Mouse (Mus musculus) erythroblast, embryonic 14.5 days (primary cell): ENCODE measurements around the gene Rrp9. TPM values are rescaled to one million over a fixed set of nuclear protein-coding genes. Genes with fewer than 3 reads are reported as not detected.

ENCODE experiments used
- H3K27me3 ChIP-seq: 2 replicates; pipeline ENCODE4 v1.6.1; 2012; ENCODE audit warnings: inconsistent platforms; ENCODE audit not compliant: control insufficient read depth
- H3K36me3 ChIP-seq: 2 replicates; pipeline ENCODE4 v1.6.1; 2012; ENCODE audit warnings: mild to moderate bottlenecking, inconsistent platforms; ENCODE audit not compliant: control insufficient read depth
- H3K4me1 ChIP-seq: 2 replicates; pipeline ENCODE4 v1.6.1; 2012; ENCODE audit warnings: inconsistent platforms; ENCODE audit not compliant: control insufficient read depth
- H3K4me3 ChIP-seq: replicated peaks from 2 replicates; pipeline ENCODE3; 2012; ENCODE audit warnings: moderate library complexity, mild to moderate bottlenecking, inconsistent platforms
- H3K9me3 ChIP-seq: 2 replicates; pipeline ENCODE4 v1.6.1; 2012; ENCODE audit warnings: low read length, inconsistent platforms, mixed read lengths; ENCODE audit not compliant: control insufficient read depth
- GATA1 ChIP-seq: IDR thresholded peaks from 2 replicates; pipeline ENCODE4 v1.6.1; 2012; ENCODE audit warnings: low read length, inconsistent platforms, mixed read lengths
- TAL1 ChIP-seq: IDR thresholded peaks from 3 replicates; pipeline ENCODE4 v1.6.1; 2012; ENCODE audit warnings: low read length, inconsistent platforms, mixed read lengths
- polyA plus RNA-seq: library from polyadenylated mRNA; stranded (reverse); fragments of >175 nt; gene quantifications from 2 replicates; pipeline ENCODE4 v1.2.3, GENCODE M21; 2012

Gene Rrp9
- polyA plus RNA-seq, 1 experiment = 9.9 TPM

DNA sequence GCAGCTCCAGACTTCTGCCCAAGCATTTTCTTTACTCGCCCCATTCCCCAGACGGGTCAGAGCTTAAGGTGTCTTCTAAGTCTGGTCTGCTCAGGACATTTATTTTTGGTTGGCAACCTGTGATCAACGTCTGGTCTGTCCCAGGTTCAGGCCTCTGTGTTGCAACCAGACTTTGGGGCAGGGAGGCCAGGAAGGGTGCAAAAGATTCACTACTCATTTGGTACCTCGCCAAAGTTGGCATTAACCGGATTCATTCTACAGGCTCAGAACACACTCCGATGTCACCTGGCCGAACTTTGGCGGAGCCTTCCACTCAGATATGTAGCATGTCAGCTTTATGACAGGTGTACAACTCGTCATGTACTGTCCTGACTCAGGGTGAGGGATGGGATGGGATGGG, 27.8 kb upstream of the Rrp9 start:
- Histone ChIP-seq H3K9me3 (no peaks in the 10 kb centered on the region), H3K4me3 (peak overlapping the region; percentile 63), H3K36me3 (no peaks in the 10 kb centered on the region), H3K4me1 (peaks cover 32% of the 10 kb centered on the region), H3K27me3 (peaks cover 27% of the 10 kb centered on the region)
- no peak for TF ChIP-seq TAL1
- no peak for TF ChIP-seq GATA1

DNA sequence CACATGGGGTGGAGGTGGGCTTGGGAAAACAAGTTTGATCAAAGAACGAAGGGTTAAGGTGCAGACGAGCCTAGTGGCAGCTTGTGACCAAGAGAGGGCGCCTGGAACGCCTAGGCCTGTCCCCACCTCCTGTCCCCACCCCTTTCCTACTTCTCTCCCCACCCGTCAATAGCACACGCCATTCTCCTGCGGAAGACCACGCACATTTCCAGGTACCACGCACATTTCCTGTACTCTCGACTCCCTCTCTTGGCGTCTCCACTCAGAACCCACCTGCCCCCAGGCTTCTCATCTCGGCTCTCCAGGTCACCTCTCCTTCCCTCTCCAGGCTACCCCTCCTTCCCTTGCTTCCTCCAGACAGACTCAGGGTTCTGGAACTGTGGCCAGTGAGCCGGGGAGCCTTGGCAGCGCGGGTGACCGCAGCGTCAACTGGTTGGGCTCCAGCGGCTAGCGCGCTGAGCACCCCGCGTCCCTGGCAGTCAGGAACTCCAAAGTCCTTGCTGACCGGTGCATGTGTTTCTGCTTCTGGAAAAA, 27.2 kb upstream of the Rrp9 start:
- peaks cover 32% of the 10 kb centered on the region for H3K27me3 ChIP-seq
- no peaks in the 10 kb centered on the region for H3K36me3 ChIP-seq
- H3K9me3 ChIP-seq = no peaks in the 10 kb centered on the region
- H3K4me1 ChIP-seq = peaks cover 38% of the 10 kb centered on the region
- TF ChIP-seq GATA1 = no peak
- no peak for TF ChIP-seq TAL1
- H3K4me3 ChIP-seq = peak overlapping the region; percentile 52

DNA sequence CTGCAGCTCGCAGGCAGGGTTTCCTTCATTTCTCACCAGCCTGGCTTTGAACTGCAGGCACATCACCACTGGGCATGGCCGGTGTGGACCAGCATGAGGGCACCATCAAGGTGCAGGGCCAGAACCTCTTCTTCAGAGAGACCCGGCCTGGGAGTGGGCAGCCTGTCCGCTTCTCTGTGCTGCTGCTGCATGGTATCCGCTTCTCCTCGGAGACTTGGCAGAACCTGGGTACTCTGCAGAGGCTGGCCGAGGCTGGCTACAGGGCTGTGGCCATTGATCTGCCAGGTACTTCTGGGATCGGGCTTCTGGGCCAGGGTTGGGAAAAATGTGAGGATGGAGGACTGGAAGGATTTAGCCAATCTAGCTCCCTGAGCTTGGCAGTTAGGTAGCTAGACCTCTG, 25.8 kb upstream of the Rrp9 start:
- TF ChIP-seq GATA1 = no peak
- no peak for TF ChIP-seq TAL1

DNA sequence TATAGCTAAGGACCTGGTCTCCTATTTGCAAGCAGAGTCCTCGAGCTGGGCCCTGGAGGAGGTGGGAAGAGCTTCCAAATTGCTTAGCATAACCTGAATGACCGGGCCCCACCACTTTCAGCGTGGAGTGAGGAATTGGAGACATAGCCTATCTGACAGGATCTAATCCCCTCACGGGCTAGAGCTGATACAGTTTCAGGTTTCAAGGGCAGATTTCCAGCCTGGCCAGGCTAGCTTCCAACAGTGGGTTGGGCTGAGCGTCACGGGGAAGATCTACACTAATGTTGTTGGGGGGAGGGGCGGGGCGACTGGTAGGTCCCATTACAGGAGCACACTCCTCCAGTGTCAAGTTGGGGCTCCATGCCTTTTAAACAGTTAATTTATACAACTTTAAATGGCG, 25.1 kb upstream of the Rrp9 start:
- Histone ChIP-seq H3K4me1 (peaks cover 47% of the 10 kb centered on the region), H3K4me3 (no peak overlapping the region), H3K36me3 (no peaks in the 10 kb centered on the region), H3K9me3 (no peaks in the 10 kb centered on the region), H3K27me3 (peaks cover 51% of the 10 kb centered on the region)
- no peak for TF ChIP-seq GATA1
- no peak for TF ChIP-seq TAL1

More for the DNA sequence above, 25.8 kb upstream of the Rrp9 start:
- no peak overlapping the region for H3K4me3 ChIP-seq
- no peaks in the 10 kb centered on the region for H3K36me3 ChIP-seq
- peaks cover 45% of the 10 kb centered on the region for H3K27me3 ChIP-seq
- peaks cover 49% of the 10 kb centered on the region for H3K4me1 ChIP-seq
- no peaks in the 10 kb centered on the region for H3K9me3 ChIP-seq

DNA sequence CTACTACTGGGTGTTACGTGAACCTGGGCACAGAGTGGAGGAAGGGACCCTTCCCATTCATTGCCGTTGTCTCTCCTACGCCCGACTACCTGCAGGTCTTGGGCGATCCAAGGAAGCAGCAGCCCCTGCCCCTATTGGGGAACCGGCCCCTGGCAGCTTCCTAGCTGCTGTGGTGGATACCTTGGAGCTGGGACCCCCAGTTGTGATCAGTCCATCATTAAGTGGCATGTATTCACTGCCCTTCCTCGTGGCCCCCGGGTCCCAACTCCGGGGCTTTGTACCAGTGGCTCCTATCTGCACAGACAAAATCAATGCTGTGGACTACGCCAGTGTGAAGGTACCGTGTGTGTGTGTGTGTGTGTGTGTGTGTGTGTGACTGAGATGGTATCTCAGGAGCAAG, 24.5 kb upstream of the Rrp9 start:
- no peaks in the 10 kb centered on the region for H3K9me3 ChIP-seq
- TF ChIP-seq TAL1 (no peak), GATA1 (no peak)
- no peaks in the 10 kb centered on the region for H3K36me3 ChIP-seq
- H3K4me1 ChIP-seq = peaks cover 46% of the 10 kb centered on the region
- H3K27me3 ChIP-seq = peaks cover 51% of the 10 kb centered on the region
- H3K4me3 ChIP-seq = no peak overlapping the region

DNA sequence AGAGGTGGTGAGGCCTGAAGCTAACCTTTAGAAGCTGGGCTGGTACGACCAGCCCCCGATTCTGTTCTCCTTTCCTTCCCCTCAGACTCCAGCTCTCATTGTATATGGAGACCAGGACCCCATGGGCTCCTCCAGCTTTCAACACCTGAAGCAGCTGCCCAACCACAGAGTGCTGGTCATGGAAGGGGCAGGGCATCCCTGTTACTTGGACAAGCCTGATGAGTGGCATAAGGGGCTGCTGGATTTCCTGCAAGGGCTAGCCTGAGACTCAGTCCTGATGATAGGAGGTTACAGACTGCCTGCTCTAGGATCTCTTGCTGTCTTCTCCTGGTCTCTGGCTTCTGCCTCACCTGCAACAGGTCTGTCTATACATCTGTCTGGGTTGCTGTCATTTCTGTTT, 23.9 kb upstream of the Rrp9 start:
- peaks cover 51% of the 10 kb centered on the region for H3K27me3 ChIP-seq
- H3K9me3 ChIP-seq = no peaks in the 10 kb centered on the region
- H3K4me1 ChIP-seq = peaks cover 44% of the 10 kb centered on the region
- no peaks in the 10 kb centered on the region for H3K36me3 ChIP-seq
- H3K4me3 ChIP-seq = no peak overlapping the region
- TF ChIP-seq TAL1 (no peak), GATA1 (no peak)

DNA sequence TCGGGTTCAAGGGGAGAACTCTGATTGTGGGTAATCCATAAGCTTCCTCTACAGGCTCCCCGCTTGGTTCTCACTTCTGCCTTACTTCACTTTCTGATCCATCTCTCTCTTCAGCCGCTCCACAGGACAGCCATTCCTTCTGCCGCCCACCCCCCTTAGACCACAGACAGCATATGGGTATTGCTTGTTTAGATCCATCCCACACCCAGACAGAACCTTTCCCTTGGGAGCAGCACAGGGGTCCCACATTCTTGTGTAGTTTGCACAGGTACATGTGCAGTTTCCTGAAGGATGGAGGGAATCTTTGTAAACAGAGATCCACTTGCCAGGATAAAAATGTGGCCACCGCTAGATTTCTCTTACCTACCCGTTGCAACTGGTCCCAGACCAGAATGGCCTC, 23.4 kb upstream of the Rrp9 start:
- Histone ChIP-seq H3K4me3 (no peak overlapping the region), H3K27me3 (peaks cover 51% of the 10 kb centered on the region), H3K9me3 (no peaks in the 10 kb centered on the region), H3K4me1 (peaks cover 40% of the 10 kb centered on the region), H3K36me3 (no peaks in the 10 kb centered on the region)
- TF ChIP-seq GATA1 = no peak
- TF ChIP-seq TAL1 = no peak

DNA sequence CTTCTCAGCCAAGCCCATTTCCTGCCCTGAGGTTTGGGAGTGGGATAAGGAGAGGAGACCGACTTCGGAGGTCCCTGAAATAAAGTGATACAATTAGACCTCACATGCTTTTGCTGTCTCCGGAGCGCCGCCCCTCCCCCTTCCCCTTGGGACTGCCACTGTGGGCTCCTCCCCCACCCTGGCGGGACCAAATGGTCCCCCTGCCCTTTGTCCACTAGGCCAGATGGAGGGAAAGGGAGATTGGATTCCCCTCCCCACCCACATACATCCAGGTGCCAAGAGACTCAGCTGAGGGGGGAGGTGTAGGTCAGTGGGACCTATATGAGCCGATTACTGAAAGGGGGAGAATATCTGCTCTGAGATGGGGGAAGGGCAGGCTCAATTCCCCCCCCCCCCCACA, 22.9 kb upstream of the Rrp9 start:
- no peaks in the 10 kb centered on the region for H3K9me3 ChIP-seq
- H3K36me3 ChIP-seq = no peaks in the 10 kb centered on the region
- peaks cover 35% of the 10 kb centered on the region for H3K4me1 ChIP-seq
- no peak for TF ChIP-seq GATA1
- TF ChIP-seq TAL1 = no peak
- H3K4me3 ChIP-seq = peak overlapping the region; percentile 62
- H3K27me3 ChIP-seq = peaks cover 51% of the 10 kb centered on the region

DNA sequence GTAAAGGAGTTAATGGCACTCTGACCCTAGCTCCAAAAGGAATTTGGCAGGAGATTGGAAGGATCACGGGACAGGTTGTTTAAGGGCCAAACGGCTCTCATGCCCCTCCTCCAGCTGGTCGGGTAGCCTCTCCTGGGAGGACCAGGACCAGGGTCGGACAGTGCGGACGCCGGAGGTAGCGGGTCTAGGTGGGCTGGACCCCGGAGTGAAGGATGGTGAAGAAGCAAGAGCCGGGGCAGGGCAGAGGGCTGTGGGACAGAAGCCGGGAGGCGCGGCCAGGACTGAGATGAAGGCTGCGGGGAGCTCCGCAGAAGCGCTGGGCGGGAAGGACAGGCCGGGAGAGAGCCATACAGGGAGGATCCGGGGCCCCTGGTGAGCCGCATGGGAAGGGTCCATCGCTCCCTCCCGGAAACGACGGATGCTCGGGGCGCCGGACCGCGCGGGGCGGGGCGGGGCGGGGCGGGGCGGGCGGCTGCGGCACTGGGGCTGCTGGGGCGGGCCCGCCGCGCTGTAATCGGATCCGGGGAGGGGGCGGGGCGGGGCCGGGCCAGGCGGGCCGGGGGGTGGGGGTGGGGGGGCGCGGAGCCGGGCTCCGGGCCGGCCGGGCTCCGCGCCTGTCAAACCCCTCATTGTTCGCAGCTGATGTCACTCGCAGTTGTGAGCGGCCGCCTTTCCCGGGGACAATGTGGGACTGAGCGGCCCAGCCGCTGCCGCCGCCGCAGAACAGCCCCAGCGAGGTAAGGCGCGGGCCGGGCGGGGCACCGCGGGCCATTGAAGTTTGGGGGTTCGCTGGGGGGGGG, 22.3 kb upstream of the Rrp9 start, which contains the start of gene Pcbp4:
Gene Pcbp4 (plus strand): TSS at position 21 of the 800 bp plus-strand sequence.
- Histone ChIP-seq H3K9me3 (no peaks in the 10 kb centered on the region), H3K4me3 (peak within 1 kb of the TSS; percentile 62), H3K27me3 (peaks cover 51% of the 10 kb centered on the region), H3K4me1 (peaks cover 29% of the 10 kb centered on the region), H3K36me3 (no peaks in the 10 kb centered on the region)
- TF ChIP-seq GATA1 (no peak), TAL1 (no peak)
